Mouse (Mus musculus): ENCODE measurements at regions not wholly inside any gene's neighbourhood (a gene's known extent, or its start where the extent isn't known, plus 50 kb on each side); places are given as distances from the start of the nearest gene placed in this dataset.

GRCm38 (mm10) chr8:51032386-51032785 lies 2188.6 kb upstream of the Tenm3 start:
- no peak for DNase-seq (ENCODE audit: low read depth, low spot score)

- no peak for DNase-seq (ENCODE audit: low read depth, low spot score)
Measured at GRCm38 (mm10) chr8:51010508-51010907, 2166.8 kb upstream of the Tenm3 start.

- peak; percentile 13 for DNase-seq (ENCODE audit: low read depth, low spot score)
Measured at GRCm38 (mm10) chr8:50967386-50967785, 2123.6 kb upstream of the Tenm3 start.

- DNase-seq (ENCODE audit: low read depth, low spot score), result no peak
Measured at GRCm38 (mm10) chr8:50917540-50917939, 2073.8 kb upstream of the Tenm3 start.

- DNase-seq (ENCODE audit: low read depth, low spot score), result peak; percentile 2
Measured at GRCm38 (mm10) chr8:50916733-50917113, 2073.0 kb upstream of the Tenm3 start.

- DNase-seq (ENCODE audit: low read depth, low spot score), result peak; percentile 68
Measured at GRCm38 (mm10) chr8:50915876-50916732, 2072.4 kb upstream of the Tenm3 start.

- peak; percentile 63 for DNase-seq (ENCODE audit: low read depth, low spot score)
Measured at GRCm38 (mm10) chr8:50915259-50915875, 2071.6 kb upstream of the Tenm3 start.

GRCm38 (mm10) chr8:50914615-50915014 lies 2070.9 kb upstream of the Tenm3 start:
- DNase-seq (ENCODE audit: low read depth, low spot score), result no peak

- peak; percentile 47 for DNase-seq (ENCODE audit: low read depth, low spot score)
Measured at GRCm38 (mm10) chr8:50878198-50878597, 2034.4 kb upstream of the Tenm3 start.
